Mouse (Mus musculus) bone marrow, adult 2 months (tissue): ENCODE measurements at regions not wholly inside any gene's neighbourhood (a gene's known extent, or its start where the extent isn't known, plus 50 kb on each side); places are given as distances from the start of the nearest gene placed in this dataset.

Experiments used
- CTCF ChIP-seq: fragments of 200-500 bp; IDR thresholded peaks from 2 replicates; pipeline ENCODE4 v1.5.1; 2011; ENCODE audit warnings: low read length, control low read depth; ENCODE audit not compliant: control insufficient read depth, insufficient read depth
- POLR2A ChIP-seq: fragments of 200-500 bp; IDR thresholded peaks from 2 replicates; pipeline ENCODE4 v1.6.1; 2011; ENCODE audit warnings: low read depth, mild to moderate bottlenecking, control low read depth, low read length, borderline replicate concordance; ENCODE audit not compliant: control insufficient read depth

GRCm38 (mm10) chr6:127219446-127219802, 67.4 kb upstream of the Ccnd2 start:
- TF ChIP-seq POLR2A (no peak), CTCF (no peak)
